Mouse (Mus musculus) left cerebral cortex, adult 2 months (tissue): ENCODE measurements around the gene Smg6. TPM values are rescaled to one million over a fixed set of nuclear protein-coding genes. Genes with fewer than 3 reads are reported as not detected.

Experiments used
- DNase-seq, 2 experiments: peaks; one replicate each; pipeline ENCODE4 v3.0.0; 2021 to 2022; ENCODE audit warnings: low spot score in 2 of 2, mixed read lengths in 1 of 2; ENCODE audit errors: extremely low spot score in 1 of 2
- H3K27ac ChIP-seq: fragments of 200-600 bp; 2 replicates; pipeline ENCODE4 v1.8.1; 2022
- H3K4me3 ChIP-seq: fragments of 200-600 bp; 2 replicates; pipeline ENCODE4 v1.8.1; 2022
- CTCF ChIP-seq: fragments of 200-600 bp; IDR thresholded peaks from 2 replicates; pipeline ENCODE4 v1.8.1; 2022; ENCODE audit warnings: antibody characterized with exemption, mild to moderate bottlenecking, moderate library complexity
- intact Hi-C: fragments of 180-260 bp; cut with DNase I; formaldehyde crosslinking; loops from one replicate; pipeline ENCODE4 v1.15.1; 2025
- long read RNA-seq, 2 experiments: library from polyadenylated mRNA; stranded (forward); transcript quantifications; one replicate each; pipeline ENCODE4 v2.0.0; 2021; ENCODE audit warnings: borderline mapping rate in 2 of 2
- total RNA-seq, 2 experiments: library from RNA; stranded (reverse); gene quantifications; 2 replicates each; pipeline ENCODE4 v1.2.3; 2021

The Smg6 gene
- 10 to 100 TPM; 30.9 to 32.6 TPM for total RNA-seq
- long read RNA-seq, experiment 1, full-length matches to known transcripts = 19 of 34 reads
- long read RNA-seq, experiment 1, partial matches to known transcripts = 6 of 34 reads
- long read RNA-seq, experiment 1, other reads (novel, unspliced or antisense) = 9 of 34 reads
- long read RNA-seq, experiment 2, full-length matches to known transcripts = 19 of 39 reads
- long read RNA-seq, experiment 2, partial matches to known transcripts = 5 of 39 reads
- long read RNA-seq, experiment 2, other reads (novel, unspliced or antisense) = 15 of 39 reads

- DNase-seq = peak; percentile 92 to 94
- intact Hi-C loops = no loop called here
- Histone ChIP-seq H3K27ac (peak within 1 kb of the TSS; percentile 97), H3K4me3 (peak within 1 kb of the TSS; percentile 94)
- TF ChIP-seq CTCF = no peak
Measured at GRCm38 (mm10) chr11:74925577-74926387, at the start of gene Smg6, which contains the start of gene Srr. TSS of gene Smg6 (plus strand) at chr11:74925823. TSS of gene Srr (minus strand) at chr11:74925948.

GRCm38 (mm10) chr11:74876801-74877200 is 48.8 kb upstream of the Smg6 start:
- DNase-seq = peak; percentile 41 to 72
- Histone ChIP-seq H3K4me3 (peak overlapping the region; percentile 15), H3K27ac (peak overlapping the region; percentile 79)
- TF ChIP-seq CTCF = no peak
- intact Hi-C loops = loop anchor here (1.0 kb wide), 1 partner anchor 22 kb away; the partner anchor contains the start of gene Tsr1

GRCm38 (mm10) chr11:74880999-74881398 is 44.6 kb upstream of the Smg6 start:
- DNase-seq = no peak
- no peak for TF ChIP-seq CTCF
- no peak overlapping the region for H3K27ac ChIP-seq
- H3K4me3 ChIP-seq = no peak overlapping the region
- intact Hi-C loops = no loop called here

- no peak for TF ChIP-seq CTCF
- intact Hi-C loops = no loop called here
- peak overlapping the region; percentile 40; the same call in 1 of the 2 replicates for H3K27ac ChIP-seq
- no peak overlapping the region for H3K4me3 ChIP-seq
- peak; percentile 50 to 54 for DNase-seq
Measured at GRCm38 (mm10) chr11:74881979-74882378, 43.6 kb upstream of the Smg6 start.

- Histone ChIP-seq H3K4me3 (no peak overlapping the region), H3K27ac (no peak overlapping the region)
- intact Hi-C loops = no loop called here
- TF ChIP-seq CTCF = no peak
- DNase-seq = no peak
Measured at GRCm38 (mm10) chr11:74883098-74883497, 42.5 kb upstream of the Smg6 start.

- Histone ChIP-seq H3K4me3 (no peak overlapping the region), H3K27ac (peak overlapping the region; percentile 7; the same call in 1 of the 2 replicates)
- intact Hi-C loops = no loop called here
- TF ChIP-seq CTCF = no peak
- no peak for DNase-seq
Measured at GRCm38 (mm10) chr11:74894619-74895018, 31.0 kb upstream of the Smg6 start.

- peak overlapping the region; percentile 97 for H3K27ac ChIP-seq
- intact Hi-C loops = no loop called here
- H3K4me3 ChIP-seq = peak overlapping the region; percentile 63
- peak; percentile 24 for TF ChIP-seq CTCF
- peak; percentile 62 to 72 for DNase-seq
Measured at GRCm38 (mm10) chr11:74895980-74896900, 29.4 kb upstream of the Smg6 start.

GRCm38 (mm10) chr11:74896901-74897677 is 28.5 kb upstream of the Smg6 start, which contains the start of gene Sgsm2:
TSS of gene Sgsm2 (minus strand) at chr11:74897060.
- intact Hi-C loops = no loop called here
- peak; percentile 70 to 77 for DNase-seq
- TF ChIP-seq CTCF = no peak
- peak within 1 kb of the TSS; percentile 63 for H3K4me3 ChIP-seq
- peak within 1 kb of the TSS; percentile 97 for H3K27ac ChIP-seq

GRCm38 (mm10) chr11:74897678-74898516 is 27.7 kb upstream of the Smg6 start, which contains the start of gene Tsr1:
TSS of gene Tsr1 (plus strand) at chr11:74898071.
- no peak; the same call in 1 of the 2 replicates for TF ChIP-seq CTCF
- Histone ChIP-seq H3K27ac (peak within 1 kb of the TSS; percentile 97), H3K4me3 (peak within 1 kb of the TSS; percentile 63)
- peak; percentile 82 to 89 for DNase-seq
- intact Hi-C loops = loop anchor here (1.0 kb wide), 1 partner anchor 21 kb away; no protein-coding TSS in a partner anchor

GRCm38 (mm10) chr11:74898517-74898827 is 27.2 kb upstream of the Smg6 start:
- no peak overlapping the region for H3K27ac ChIP-seq
- no peak for DNase-seq

More at GRCm38 (mm10) chr11:74898517-74898827, 27.2 kb upstream of the Smg6 start:
- intact Hi-C loops = loop anchor here (1.0 kb wide), 1 partner anchor 21 kb away; no protein-coding TSS in a partner anchor
- H3K4me3 ChIP-seq = peak overlapping the region; percentile 63
- TF ChIP-seq CTCF = no peak
